Mouse (Mus musculus): ENCODE measurements at regions not wholly inside any gene's neighbourhood (a gene's known extent, or its start where the extent isn't known, plus 50 kb on each side); places are given as distances from the start of the nearest gene placed in this dataset.

- no peaks in the 10 kb centered on the region for H3K27me3 ChIP-seq
- peaks cover 9% of the 10 kb centered on the region; the same call in 1 of the 2 replicates for H3K4me1 ChIP-seq
- 19% methylated on average over 6 of the region's 6 CpGs for WGBS
- H3K4me3 ChIP-seq: no peak overlapping the region
- no peak overlapping the region for H3K27ac ChIP-seq
- H3K9me3 ChIP-seq: no peaks in the 10 kb centered on the region
- ATAC-seq (ENCODE audit: insufficient number of reproducible peaks, insufficient read depth, low FRiP score, low TSS enrichment): no peak
- H3K4me2 ChIP-seq (replicated peaks): no peak overlapping the region
- H3K9ac ChIP-seq: no peak overlapping the region
- H3K36me3 ChIP-seq: no peaks in the 10 kb centered on the region
Measured at GRCm38 (mm10) chr15:61535644-61536331, 613.0 kb upstream of the A1bg start.

GRCm38 (mm10) chr15:61535180-61535579 is 612.4 kb upstream of the A1bg start:
- H3K9me3 ChIP-seq: no peaks in the 10 kb centered on the region
- no peaks in the 10 kb centered on the region for H3K36me3 ChIP-seq
- H3K4me1 ChIP-seq: peaks cover 9% of the 10 kb centered on the region; the same call in 1 of the 2 replicates
- WGBS: 48% methylated on average over 6 of the region's 6 CpGs
- ATAC-seq (ENCODE audit: insufficient number of reproducible peaks, insufficient read depth, low FRiP score, low TSS enrichment): no peak
- no peak overlapping the region for H3K27ac ChIP-seq
- H3K4me2 ChIP-seq (replicated peaks): no peak overlapping the region
- no peak overlapping the region for H3K4me3 ChIP-seq
- H3K9ac ChIP-seq: no peak overlapping the region
- no peaks in the 10 kb centered on the region for H3K27me3 ChIP-seq

GRCm38 (mm10) chr15:61532808-61533207 is 610.0 kb upstream of the A1bg start:
- Histone ChIP-seq H3K4me3 (no peak overlapping the region), H3K27me3 (no peaks in the 10 kb centered on the region), H3K4me1 (peaks cover 9% of the 10 kb centered on the region; the same call in 1 of the 2 replicates), H3K4me2 (replicated peaks) (no peak overlapping the region), H3K9me3 (no peaks in the 10 kb centered on the region), H3K36me3 (no peaks in the 10 kb centered on the region), H3K27ac (no peak overlapping the region), H3K9ac (no peak overlapping the region)
- 81% methylated on average over 7 of the region's 7 CpGs for WGBS
- no peak for ATAC-seq (ENCODE audit: insufficient number of reproducible peaks, insufficient read depth, low FRiP score, low TSS enrichment)

- Histone ChIP-seq H3K27ac (no peak overlapping the region), H3K9me3 (no peaks in the 10 kb centered on the region), H3K4me3 (no peak overlapping the region), H3K27me3 (no peaks in the 10 kb centered on the region), H3K4me2 (replicated peaks) (no peak overlapping the region), H3K4me1 (peaks cover 9% of the 10 kb centered on the region; the same call in 1 of the 2 replicates), H3K9ac (no peak overlapping the region), H3K36me3 (no peaks in the 10 kb centered on the region)
- WGBS: 86% methylated on average over 2 of the region's 2 CpGs
- ATAC-seq (ENCODE audit: insufficient number of reproducible peaks, insufficient read depth, low FRiP score, low TSS enrichment): no peak
Measured at GRCm38 (mm10) chr15:61532040-61532439, 609.2 kb upstream of the A1bg start.

- Histone ChIP-seq H3K9me3 (no peaks in the 10 kb centered on the region), H3K27me3 (no peaks in the 10 kb centered on the region), H3K36me3 (no peaks in the 10 kb centered on the region), H3K4me2 (replicated peaks) (no peak overlapping the region), H3K4me1 (no peaks in the 10 kb centered on the region), H3K9ac (no peak overlapping the region), H3K4me3 (no peak overlapping the region), H3K27ac (no peak overlapping the region)
- no peak for ATAC-seq (ENCODE audit: insufficient number of reproducible peaks, insufficient read depth, low FRiP score, low TSS enrichment)
- WGBS: 61% methylated on average over 2 of the region's 2 CpGs
Measured at GRCm38 (mm10) chr15:61523036-61523435, 600.2 kb upstream of the A1bg start.

- Histone ChIP-seq H3K27ac (no peak overlapping the region), H3K4me1 (no peaks in the 10 kb centered on the region), H3K9me3 (no peaks in the 10 kb centered on the region), H3K4me2 (replicated peaks) (no peak overlapping the region), H3K4me3 (no peak overlapping the region), H3K9ac (no peak overlapping the region), H3K27me3 (no peaks in the 10 kb centered on the region), H3K36me3 (no peaks in the 10 kb centered on the region)
- WGBS: 33% methylated on average over 1 of the region's 1 CpGs
- no peak for ATAC-seq (ENCODE audit: insufficient number of reproducible peaks, insufficient read depth, low FRiP score, low TSS enrichment)
Measured at GRCm38 (mm10) chr15:61517265-61517664, 594.5 kb upstream of the A1bg start.

GRCm38 (mm10) chr15:61514324-61514723 is 591.5 kb upstream of the A1bg start:
- Histone ChIP-seq H3K9ac (no peak overlapping the region), H3K4me3 (no peak overlapping the region), H3K9me3 (no peaks in the 10 kb centered on the region), H3K27me3 (no peaks in the 10 kb centered on the region), H3K4me2 (replicated peaks) (no peak overlapping the region), H3K4me1 (no peaks in the 10 kb centered on the region), H3K27ac (no peak overlapping the region), H3K36me3 (no peaks in the 10 kb centered on the region)
- no peak for ATAC-seq (ENCODE audit: insufficient number of reproducible peaks, insufficient read depth, low FRiP score, low TSS enrichment)
- WGBS: 55% methylated on average over 1 of the region's 1 CpGs

GRCm38 (mm10) chr15:61508806-61509205 is 586.0 kb upstream of the A1bg start:
- no peaks in the 10 kb centered on the region for H3K27me3 ChIP-seq
- no peaks in the 10 kb centered on the region for H3K9me3 ChIP-seq
- no peak overlapping the region for H3K9ac ChIP-seq
- no peaks in the 10 kb centered on the region for H3K4me1 ChIP-seq
- no peak overlapping the region for H3K27ac ChIP-seq
- no peak overlapping the region for H3K4me3 ChIP-seq
- no peaks in the 10 kb centered on the region for H3K36me3 ChIP-seq
- ATAC-seq (ENCODE audit: insufficient number of reproducible peaks, insufficient read depth, low FRiP score, low TSS enrichment): no peak
- WGBS: 86% methylated on average over 6 of the region's 6 CpGs
- no peak overlapping the region for H3K4me2 ChIP-seq (replicated peaks)

GRCm38 (mm10) chr15:61506361-61506897 is 583.6 kb upstream of the A1bg start:
- 86% methylated on average over 6 of the region's 6 CpGs for WGBS
- no peak for ATAC-seq (ENCODE audit: insufficient number of reproducible peaks, insufficient read depth, low FRiP score, low TSS enrichment)
- Histone ChIP-seq H3K4me2 (replicated peaks) (no peak overlapping the region), H3K4me3 (no peak overlapping the region), H3K36me3 (no peaks in the 10 kb centered on the region), H3K27me3 (no peaks in the 10 kb centered on the region), H3K27ac (no peak overlapping the region), H3K9me3 (no peaks in the 10 kb centered on the region), H3K4me1 (no peaks in the 10 kb centered on the region), H3K9ac (no peak overlapping the region)

GRCm38 (mm10) chr15:61503436-61503835 is 580.6 kb upstream of the A1bg start:
- no peaks in the 10 kb centered on the region for H3K27me3 ChIP-seq
- no peak for ATAC-seq (ENCODE audit: insufficient number of reproducible peaks, insufficient read depth, low FRiP score, low TSS enrichment)
- no peak overlapping the region for H3K4me2 ChIP-seq (replicated peaks)
- H3K4me1 ChIP-seq: no peaks in the 10 kb centered on the region
- H3K9ac ChIP-seq: no peak overlapping the region
- no peaks in the 10 kb centered on the region for H3K9me3 ChIP-seq
- 81% methylated on average over 7 of the region's 7 CpGs for WGBS
- H3K4me3 ChIP-seq: no peak overlapping the region
- no peaks in the 10 kb centered on the region for H3K36me3 ChIP-seq
- H3K27ac ChIP-seq: no peak overlapping the region

- WGBS: 87% methylated on average over 4 of the region's 4 CpGs
- no peaks in the 10 kb centered on the region for H3K4me1 ChIP-seq
- ATAC-seq (ENCODE audit: insufficient number of reproducible peaks, insufficient read depth, low FRiP score, low TSS enrichment): no peak
Measured at GRCm38 (mm10) chr15:61489731-61490130, 566.9 kb upstream of the A1bg start.

GRCm38 (mm10) chr15:61481861-61482260 is 559.0 kb upstream of the A1bg start:
- Histone ChIP-seq H3K4me2 (replicated peaks) (no peak overlapping the region), H3K27me3 (no peaks in the 10 kb centered on the region), H3K9me3 (no peaks in the 10 kb centered on the region), H3K27ac (no peak overlapping the region), H3K36me3 (no peaks in the 10 kb centered on the region), H3K9ac (no peak overlapping the region), H3K4me3 (no peak overlapping the region), H3K4me1 (0 out of 2 replicates have a peak, but pooled peaks cover 3% of the 10 kb centered on the region)
- WGBS: 63% methylated on average over 7 of the region's 7 CpGs
- no peak for ATAC-seq (ENCODE audit: insufficient number of reproducible peaks, insufficient read depth, low FRiP score, low TSS enrichment)

More at GRCm38 (mm10) chr15:61489731-61490130, 566.9 kb upstream of the A1bg start:
- Histone ChIP-seq H3K27ac (no peak overlapping the region), H3K27me3 (no peaks in the 10 kb centered on the region), H3K9me3 (no peaks in the 10 kb centered on the region), H3K4me3 (no peak overlapping the region), H3K36me3 (no peaks in the 10 kb centered on the region), H3K4me2 (replicated peaks) (no peak overlapping the region), H3K9ac (no peak overlapping the region)
